Mouse (Mus musculus) activated CD4-positive, CD25-positive, alpha-beta regulatory T cell, adult 4 months (primary cell): ENCODE measurements around the gene Zfp791. TPM values are rescaled to one million over a fixed set of nuclear protein-coding genes. Genes with fewer than 3 reads are reported as not detected.
"Not testable (repeated sequence)": the region's sequence is repeated elsewhere in the genome, so short reads cannot be mapped to it uniquely, and the experiment has no call there.

Experiments used
- ATAC-seq: one replicate; pipeline ENCODE4 v1.8.0; 2017
- polyA plus RNA-seq, 2 experiments: library from polyadenylated mRNA; unstranded; fragments of 100-300 nt; shearing (Covaris generic); gene quantifications; one replicate each; pipeline ENCODE4 v1.2.1; 2017

Gene Zfp791
- not detected for polyA plus RNA-seq

DNA sequence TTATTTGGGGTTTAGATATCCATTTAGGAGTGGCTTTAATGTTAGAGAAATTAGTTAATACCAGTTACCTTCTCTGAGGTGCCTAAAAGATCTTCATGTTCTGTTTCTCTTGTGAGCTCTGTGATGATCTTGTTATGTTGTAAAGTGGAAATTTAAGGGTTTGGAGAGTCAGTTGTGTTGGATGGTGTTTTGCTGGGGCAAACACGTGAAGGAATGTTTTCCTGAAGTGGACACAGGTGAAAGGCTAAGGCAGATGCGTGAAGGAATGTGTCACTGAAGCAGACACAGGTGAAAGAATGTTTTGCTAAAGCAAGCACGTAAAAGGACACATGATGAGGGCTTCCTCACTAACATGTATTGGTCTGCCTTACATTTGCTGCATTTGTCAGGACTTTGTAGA, at the start of gene Zfp791:
Zfp791 (minus strand) TSS at position 101 of the 400 bp plus-strand sequence.
- no peak for ATAC-seq

- no peak for ATAC-seq
Observed at GRCm38 (mm10) chr8:85171291-85171690, 48.4 kb upstream of the Zfp791 start.

GRCm38 (mm10) chr8:85151624-85152023, 28.7 kb upstream of the Zfp791 start, which contains the start of gene Cks1brt:
TSS of gene Cks1brt (plus strand) at chr8:85151924.
- no peak for ATAC-seq

GRCm38 (mm10) chr8:85142516-85142915, 19.6 kb upstream of the Zfp791 start:
- no peak for ATAC-seq

DNA sequence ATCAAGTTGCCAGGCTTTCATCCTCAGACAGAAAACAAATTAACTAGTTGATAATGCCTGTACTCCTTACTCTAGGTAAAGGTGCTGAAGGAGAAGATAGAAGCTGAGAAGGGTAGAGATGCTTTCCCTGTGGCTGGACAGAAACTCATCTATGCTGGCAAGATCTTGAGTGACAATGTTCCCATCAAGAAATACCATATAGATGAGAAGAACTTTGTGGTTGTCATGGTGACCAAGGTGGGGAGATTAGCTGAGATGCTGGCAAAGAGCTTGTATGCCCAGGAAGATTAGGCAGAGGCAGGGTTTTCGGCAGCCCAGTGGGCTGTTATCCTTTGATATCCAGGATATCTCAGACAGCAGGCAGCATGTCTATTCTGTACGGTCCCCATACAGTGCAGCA, 12.8 kb upstream of the Zfp791 start:
- not testable (repeated sequence) for ATAC-seq

DNA sequence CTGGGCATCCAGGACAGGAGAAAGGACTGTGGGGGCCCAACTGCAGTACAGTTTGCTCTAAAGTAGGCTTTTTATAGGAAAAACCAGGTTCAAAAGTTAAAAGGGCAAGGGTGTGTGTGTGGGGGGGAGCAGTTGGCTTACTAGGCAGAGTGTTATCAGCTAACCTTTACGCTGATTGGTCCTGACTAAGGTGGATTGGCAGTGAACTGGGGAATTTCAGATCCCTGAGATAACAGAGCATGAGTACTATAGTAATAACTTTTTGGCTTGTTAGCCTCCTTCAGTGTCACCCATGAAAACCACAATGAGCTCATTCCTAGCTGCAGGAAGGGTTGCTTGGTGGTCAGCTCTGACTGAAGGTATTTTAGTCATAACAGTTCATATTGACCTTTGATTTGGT, 9.4 kb upstream of the Zfp791 start:
- ATAC-seq, result no peak

DNA sequence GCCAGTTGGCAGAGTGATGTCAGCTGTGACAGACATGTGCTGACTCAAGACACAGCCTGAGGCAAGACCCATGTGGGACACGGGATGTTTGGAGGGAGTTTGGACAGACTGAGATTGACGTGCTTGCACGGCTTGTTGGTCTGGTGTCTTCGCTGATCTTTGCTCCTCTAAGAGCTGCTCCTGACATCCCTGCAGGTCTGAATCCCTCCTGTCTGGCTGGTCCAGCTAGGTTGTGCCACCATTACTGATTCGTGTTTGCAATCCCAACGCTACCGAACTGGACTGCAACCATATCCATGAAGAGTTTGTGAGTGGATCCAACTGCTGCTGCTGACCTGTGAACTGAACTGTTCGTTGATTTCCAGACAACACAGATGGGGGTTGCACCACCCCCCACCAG, 796 bp upstream of the Zfp791 start:
- ATAC-seq, result no peak

- not testable (repeated sequence) for ATAC-seq
Observed at GRCm38 (mm10) chr8:85120251-85120650, 2.6 kb downstream of the Zfp791 start.

GRCm38 (mm10) chr8:85119052-85119981, 3.6 kb downstream of the Zfp791 start:
- no peak for ATAC-seq

DNA sequence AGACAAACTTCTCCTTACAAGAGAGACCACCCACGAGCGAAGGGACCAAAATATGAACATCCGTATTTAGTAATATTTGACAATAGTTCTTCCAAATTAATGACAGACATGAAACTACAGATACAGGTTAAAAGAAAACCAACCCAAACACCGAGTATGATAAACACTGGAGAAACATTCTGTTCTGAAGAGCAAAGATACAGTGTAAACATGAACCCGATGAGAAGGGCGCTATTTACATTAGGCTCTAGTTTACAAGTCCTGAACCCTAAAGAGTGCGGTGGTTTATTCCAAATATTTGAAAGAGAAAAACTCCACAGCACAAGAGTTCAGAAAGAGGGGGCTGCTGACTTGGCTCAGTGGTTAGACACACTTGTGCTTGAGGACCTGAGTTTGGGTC, 5.9 kb downstream of the Zfp791 start:
- ATAC-seq, result no peak

DNA sequence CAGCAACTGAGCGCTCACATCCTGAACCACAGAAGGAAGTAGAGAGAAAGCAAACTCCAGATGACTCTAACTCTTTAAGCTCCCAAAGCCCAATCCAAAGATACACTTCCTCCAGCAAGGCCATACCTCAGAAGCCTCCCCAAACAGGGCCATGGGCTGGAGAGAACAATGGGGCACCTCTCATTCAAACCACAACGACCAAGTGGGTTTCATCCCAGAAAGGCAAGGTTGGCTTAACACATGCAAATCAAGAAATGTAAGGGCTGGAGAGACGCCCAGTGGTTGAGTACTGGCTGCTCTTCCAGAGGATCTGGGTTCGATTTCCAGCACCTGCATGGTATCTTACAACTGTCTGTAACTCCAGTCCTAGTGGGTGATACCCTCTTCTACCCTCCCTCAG, 7.4 kb downstream of the Zfp791 start:
- no peak for ATAC-seq

GRCm38 (mm10) chr8:85113241-85113640, 9.7 kb downstream of the Zfp791 start:
- no peak for ATAC-seq

- ATAC-seq, result no peak
Observed at GRCm38 (mm10) chr8:85100076-85100665, 22.7 kb downstream of the Zfp791 start.

DNA sequence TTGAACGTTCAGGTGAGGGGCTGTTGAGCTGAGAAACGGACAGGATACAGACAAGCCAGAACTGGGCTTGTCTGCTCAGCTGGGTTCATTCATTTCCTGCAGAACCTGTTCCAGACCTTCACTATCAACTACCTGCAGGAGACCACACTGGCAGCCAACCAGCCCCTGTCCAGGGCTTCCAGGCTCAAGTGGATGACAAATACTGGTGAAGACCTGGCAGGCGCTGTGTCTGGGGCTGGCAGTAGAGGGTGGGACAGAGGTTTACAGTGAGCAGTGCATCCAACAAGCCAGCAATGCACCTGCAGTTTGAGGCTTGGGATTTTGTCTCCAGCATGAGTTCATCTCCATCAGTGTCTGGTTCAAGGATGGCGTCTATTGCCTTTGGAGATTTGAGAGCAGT, 26.0 kb downstream of the Zfp791 start:
- no peak for ATAC-seq

GRCm38 (mm10) chr8:85096196-85096595, 26.7 kb downstream of the Zfp791 start:
- no peak for ATAC-seq

DNA sequence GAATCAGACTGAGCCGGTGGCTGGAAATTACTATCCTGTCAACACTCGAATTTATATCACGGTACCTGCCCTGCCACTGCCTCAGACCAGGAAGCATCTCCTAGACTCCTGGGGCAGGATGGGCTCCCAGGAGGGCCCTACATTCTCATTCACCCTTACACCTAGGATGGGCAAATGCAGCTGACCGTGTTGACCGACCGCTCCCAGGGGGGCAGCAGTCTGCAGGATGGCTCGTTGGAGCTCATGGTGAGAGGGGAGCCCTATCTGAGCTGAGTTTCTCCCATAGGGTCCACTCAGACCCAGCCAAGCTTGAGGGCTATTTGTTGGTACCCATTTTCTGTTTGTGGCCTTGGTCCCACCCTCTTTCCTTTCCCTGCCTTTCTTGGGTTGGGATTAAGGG, 27.3 kb downstream of the Zfp791 start:
- ATAC-seq, result no peak

DNA sequence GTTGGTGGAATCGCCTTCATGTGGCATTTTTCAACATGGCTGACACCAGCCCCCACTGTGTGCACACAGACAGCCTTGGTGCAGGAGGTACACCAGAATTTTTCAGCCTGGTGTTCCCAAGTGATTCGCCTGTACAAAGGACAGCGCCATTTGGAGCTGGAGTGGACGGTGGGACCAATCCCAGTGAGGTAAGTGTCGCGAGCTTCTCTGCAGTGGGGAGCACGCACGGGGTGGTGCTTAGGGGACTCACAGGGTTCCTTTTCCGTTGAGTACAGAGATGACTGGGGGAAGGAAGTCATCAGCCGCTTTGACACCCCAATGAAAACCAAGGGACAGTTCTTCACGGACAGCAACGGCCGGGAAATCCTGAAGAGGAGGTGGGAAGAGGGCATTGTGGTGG, 27.8 kb downstream of the Zfp791 start:
- ATAC-seq, result no peak

- no peak for ATAC-seq
Observed at GRCm38 (mm10) chr8:85091526-85092090, 31.3 kb downstream of the Zfp791 start.

DNA sequence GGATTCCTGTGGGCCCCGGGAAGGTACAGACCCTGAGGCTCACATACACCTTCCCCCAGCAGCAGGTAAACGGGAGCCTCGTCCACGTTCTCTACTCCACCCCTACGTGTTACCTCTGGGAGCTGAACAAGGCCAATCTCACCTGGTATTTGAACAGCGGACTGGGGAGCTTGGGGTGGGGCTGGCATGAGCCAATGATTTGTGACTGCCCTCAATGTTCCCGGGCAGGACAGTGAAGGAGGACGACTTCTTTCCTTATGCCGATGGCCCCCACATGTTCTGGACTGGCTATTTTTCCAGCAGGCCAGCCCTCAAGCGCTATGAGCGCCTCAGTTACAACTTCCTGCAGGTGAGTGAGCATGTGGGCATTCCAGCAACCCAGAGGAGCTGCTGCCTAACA, 32.0 kb downstream of the Zfp791 start:
- ATAC-seq, result no peak

GRCm38 (mm10) chr8:85088771-85089170, 34.1 kb downstream of the Zfp791 start:
- ATAC-seq, result no peak

DNA sequence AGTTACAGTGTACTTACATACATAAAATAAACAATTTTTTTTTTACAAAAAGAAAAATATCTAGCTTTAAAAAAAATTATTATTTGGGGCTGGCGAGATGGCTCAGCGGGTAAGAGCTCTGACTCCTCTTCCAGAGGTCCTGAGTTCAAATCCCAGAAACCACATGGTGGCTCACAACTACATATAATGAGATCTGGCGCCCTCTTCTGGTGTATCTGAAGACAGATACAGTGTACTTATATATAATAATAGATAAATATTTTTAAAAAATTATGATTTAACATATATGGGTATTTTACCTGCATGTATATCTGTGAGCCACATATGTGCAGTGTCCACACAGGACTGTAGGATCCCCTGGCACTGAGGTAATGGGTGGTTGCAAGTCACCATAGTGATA, 36.7 kb downstream of the Zfp791 start:
- no peak for ATAC-seq

- ATAC-seq, result no peak
Observed at GRCm38 (mm10) chr8:85084633-85085032, 38.3 kb downstream of the Zfp791 start.

- ATAC-seq, result peak; percentile 88
Observed at GRCm38 (mm10) chr8:85083108-85083813, 39.6 kb downstream of the Zfp791 start, which contains the start of gene Man2b1. TSS of gene Man2b1 (plus strand) at chr8:85083270.
